Mouse (Mus musculus) retina, embryonic 14.5 days (tissue): Measurements from ENCODE around the gene Zfp787.
"Not testable (repeated sequence)": the region's sequence is repeated elsewhere in the genome, so short reads cannot be mapped to it uniquely, and the experiment has no call there.

Source experiments
- DNase-seq: peaks from one replicate; pipeline ENCODE4 v3.0.0-alpha.2; 2015; ENCODE audit warnings: low spot score

Zfp787 gene

DNA sequence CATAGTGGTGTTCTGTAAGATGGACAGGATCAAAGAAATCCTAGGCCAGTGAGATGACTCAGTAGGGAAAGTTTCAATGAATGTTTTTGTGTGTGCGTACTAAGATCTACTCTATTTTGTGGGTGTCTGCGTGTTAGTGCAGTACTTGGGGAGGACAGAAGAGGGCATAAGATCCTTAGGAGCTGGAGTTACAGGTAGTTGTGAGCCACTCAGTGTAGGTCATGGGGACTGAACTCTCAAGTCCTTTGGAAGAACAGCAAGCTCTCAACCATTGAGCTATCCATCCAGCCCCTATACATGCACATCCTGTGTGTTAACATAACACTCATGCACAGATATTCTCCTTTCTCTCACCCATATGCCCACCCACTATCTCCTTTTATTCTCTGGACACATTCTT, 35.7 kb downstream of the Zfp787 start:
- not testable (repeated sequence) for DNase-seq

- no peak for DNase-seq
These were observed 36.3 kb downstream of the Zfp787 start for GRCm38 (mm10) chr7:6119501-6119900.
